Mouse (Mus musculus) MN1 (cell line): ENCODE data around the gene Slk.
A peak's percentile ranks its signal among the peaks of the same experiment; 100 is the strongest.

ENCODE experiments used
- DNase-seq: peaks from one replicate; pipeline ENCODE4 v3.0.0-alpha.2; 2016; ENCODE audit warnings: low spot score

Gene Slk

GRCm38 (mm10) chr19:47652255-47652654 is 72.8 kb downstream of the Slk start:
- no peak for DNase-seq

DNA sequence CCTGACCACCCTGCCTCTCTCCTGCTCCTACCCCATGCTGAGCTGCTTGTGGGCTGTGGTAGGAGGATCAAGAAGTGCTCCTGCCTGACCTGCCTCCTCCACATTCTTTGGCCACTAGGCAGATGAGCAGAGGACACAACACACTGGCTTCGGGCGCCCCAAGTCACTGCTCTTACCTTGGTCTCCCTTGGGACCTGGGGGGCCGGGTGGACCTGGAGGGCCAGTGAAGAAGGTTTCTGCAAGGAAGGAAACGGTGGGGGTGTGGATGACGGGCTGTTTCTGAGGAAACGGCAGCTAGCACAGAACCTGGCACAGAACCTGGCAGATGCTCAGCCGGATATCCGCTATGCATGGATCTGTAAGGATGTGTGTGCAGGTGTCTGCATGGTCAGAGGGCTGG is 73.7 kb downstream of the Slk start:
- DNase-seq: no peak

GRCm38 (mm10) chr19:47654896-47655295 is 75.4 kb downstream of the Slk start:
- DNase-seq: peak; percentile 63

DNA sequence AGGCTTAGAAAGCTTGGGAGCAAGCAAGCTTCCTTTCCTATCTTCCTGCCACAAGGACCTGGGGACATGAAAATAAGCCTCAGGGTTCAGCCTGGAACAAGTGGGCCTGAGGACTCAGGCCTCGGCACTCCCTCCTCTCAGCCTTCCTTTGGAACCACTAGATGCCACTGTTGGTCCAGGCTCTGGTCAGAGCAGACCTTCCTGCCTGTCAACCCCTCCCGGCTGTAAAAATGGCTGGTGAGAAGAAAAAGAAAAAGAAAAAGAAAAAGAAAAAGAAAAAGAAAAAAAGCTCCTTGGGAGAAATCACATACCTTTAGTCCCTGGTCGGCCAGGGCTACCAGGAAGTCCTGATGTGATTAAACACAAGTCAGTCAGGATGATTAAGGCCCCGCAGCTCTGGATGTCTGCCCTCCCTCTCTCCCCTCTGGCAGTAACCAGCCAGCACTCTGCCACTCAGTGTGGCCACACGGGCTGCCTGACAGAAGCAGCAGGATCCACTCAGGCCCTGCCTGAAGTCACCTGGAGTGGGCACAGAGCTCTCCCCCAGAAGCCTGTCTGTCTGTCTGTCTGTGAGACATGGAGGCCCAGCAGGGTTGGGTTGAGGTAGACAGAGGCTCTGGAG is 79.5 kb downstream of the Slk start:
- peak; percentile 69 for DNase-seq

DNA sequence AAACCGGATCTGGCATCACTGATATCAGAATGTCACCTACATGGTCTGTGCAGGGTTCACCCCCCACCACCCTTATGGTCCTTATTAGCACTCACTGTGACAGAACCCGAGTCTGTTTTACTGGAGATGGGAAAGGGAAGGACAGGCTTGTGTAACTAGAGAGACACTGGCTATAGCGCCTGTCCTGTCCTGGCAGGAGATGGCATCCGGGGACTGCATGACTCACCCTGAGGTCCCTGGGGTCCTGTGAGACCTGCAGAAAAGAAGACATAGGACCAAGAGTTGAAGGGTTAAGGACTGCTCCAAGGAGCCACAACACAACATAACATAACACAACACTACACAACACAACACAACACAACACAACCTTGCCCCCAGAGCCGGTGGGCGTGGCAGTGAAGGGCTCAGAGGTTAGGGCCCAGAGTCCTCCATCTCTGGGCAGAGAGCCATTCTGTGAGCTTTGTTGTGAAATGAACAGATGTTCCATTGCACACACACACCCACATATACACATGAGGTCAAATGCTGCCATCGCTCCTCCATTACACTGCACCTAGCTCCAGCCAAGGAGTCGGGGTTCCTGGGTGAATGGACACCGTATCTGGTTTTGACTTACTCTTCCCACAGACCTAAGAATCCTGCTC is 80.4 kb downstream of the Slk start:
- peak; percentile 29 for DNase-seq

DNA sequence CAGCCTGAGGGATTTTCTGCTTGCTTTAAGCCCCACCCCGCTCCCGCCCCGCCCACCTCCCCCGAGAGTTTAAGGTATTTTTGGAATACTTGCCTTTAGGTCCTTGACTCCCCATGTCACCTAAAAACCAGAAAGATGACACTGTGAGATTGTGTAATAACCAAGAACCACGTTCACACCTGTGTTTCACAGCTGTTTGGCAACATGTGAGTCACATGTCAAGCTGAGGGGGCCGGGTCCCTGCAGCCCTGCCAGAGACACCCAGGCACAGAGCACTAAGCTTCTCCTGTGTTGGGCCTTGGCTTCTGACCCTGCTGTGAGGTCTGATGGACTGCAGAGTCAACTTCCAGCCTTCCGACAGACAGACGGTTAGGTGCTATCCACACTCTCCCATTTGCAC is 88.1 kb downstream of the Slk start:
- DNase-seq: peak; percentile 39

GRCm38 (mm10) chr19:47668399-47668798 is 88.9 kb downstream of the Slk start:
- DNase-seq: peak; percentile 56

- no peak for DNase-seq
These were observed 94.9 kb downstream of the Slk start for GRCm38 (mm10) chr19:47674419-47674818.

DNA sequence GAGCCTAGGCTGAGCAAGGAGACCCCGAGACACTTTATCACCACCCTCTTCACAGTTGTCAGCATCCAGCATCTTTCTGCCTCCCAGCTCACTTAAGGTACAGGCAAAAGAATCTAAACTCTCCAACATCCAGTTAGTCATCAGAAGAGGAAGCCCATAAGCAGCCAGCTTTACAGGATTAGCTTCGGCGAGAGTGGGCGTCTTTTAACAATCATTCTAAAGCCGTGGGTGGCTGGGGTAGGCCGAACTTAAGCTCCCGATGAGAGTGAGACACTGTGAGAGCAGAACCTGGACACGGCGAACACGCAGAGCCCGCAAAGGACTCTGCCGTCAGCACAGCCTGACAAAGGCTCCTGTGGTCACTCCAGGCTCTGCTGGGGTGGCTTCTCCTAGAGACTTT is 99.2 kb downstream of the Slk start:
- no peak for DNase-seq

DNA sequence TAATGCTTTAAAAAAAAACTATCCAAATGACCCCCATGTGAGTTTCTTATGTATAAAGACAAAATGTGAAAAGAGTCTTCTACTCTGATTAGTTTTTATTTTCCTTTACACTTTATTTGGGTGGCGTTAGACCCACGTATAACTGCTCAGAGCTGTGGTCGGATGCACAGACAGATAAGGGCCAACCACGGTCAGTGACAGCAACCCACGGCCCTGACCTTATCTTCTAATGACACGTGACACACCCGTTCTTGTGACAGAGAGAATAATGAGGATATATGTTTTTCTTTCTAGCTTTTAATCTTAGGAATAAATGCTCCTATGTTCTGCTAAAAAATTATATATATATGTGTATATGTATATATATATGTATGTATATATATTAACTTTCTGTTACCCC is 110.1 kb downstream of the Slk start:
- DNase-seq: no peak

GRCm38 (mm10) chr19:47691994-47692393 is 112.5 kb downstream of the Slk start, which contains the start of gene Col17a1:
TSS of gene Col17a1 (minus strand) at chr19:47692094.
- no peak for DNase-seq
